Mouse (Mus musculus) layer of hippocampus, adult 8-10 months (tissue): ENCODE data around the gene Ing5. TPM values are rescaled to one million over a fixed set of nuclear protein-coding genes. Genes with fewer than 3 reads are reported as not detected.
"Not testable (repeated sequence)": the region's sequence is repeated elsewhere in the genome, so short reads cannot be mapped to it uniquely, and the experiment has no call there.

Experiments
- DNase-seq, 2 experiments: peaks; one replicate each; pipeline ENCODE4 v3.0.0; 2022; ENCODE audit warnings: low spot score in 2 of 2
- total RNA-seq, 4 experiments: library from RNA; stranded (reverse); gene quantifications; 2 replicates each; pipeline ENCODE4 v1.2.4; 2022

Gene Ing5
- total RNA-seq, 4 experiments from 2014 or later, result 15.0 to 16.0 (median 15.4) TPM

DNA sequence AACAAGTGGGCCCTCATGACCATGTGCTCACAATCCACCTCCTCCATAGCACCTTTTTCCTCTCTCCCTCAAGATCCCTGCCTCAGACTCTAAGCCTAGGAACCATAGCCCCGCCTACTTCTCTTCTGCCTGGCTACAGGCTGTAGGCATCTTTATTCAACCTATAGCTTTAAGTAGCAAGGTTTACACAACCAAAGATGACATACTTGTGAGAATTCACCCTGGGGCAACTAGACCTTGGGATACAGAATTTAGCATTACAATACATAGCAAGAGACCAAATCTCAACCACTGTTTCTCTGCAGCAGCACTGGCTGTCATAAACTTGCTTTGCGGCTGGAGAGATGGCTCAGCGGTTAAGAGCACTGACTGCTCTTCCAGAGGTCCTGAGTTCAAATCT is 6.2 kb downstream of the Ing5 start:
- DNase-seq, result no peak

DNA sequence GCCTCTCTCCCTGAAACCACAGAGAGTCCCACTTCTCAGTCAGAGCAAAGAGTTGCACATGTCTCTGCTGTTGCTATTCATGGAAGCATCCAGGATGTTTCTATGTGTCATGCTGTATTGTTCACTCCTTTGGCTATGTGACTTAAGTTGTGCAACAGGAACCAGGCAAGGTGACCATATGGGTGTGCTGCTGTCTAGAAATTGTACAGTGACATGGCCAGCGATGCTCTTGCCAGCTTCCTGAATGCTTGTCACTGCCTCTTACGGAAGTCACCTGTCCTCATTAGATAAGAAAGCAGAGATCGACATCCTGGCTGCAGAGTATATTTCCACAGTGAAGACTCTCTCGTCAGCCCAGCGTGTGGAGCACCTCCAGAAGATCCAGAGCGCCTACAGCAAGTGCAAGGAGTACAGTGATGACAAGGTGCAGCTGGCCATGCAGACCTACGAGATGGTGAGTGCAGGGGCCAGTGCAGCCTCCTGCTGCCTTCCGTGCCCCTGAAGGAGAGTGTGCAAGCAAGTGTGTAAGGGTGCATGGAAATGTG is 7.8 kb downstream of the Ing5 start:
- DNase-seq, result no peak

DNA sequence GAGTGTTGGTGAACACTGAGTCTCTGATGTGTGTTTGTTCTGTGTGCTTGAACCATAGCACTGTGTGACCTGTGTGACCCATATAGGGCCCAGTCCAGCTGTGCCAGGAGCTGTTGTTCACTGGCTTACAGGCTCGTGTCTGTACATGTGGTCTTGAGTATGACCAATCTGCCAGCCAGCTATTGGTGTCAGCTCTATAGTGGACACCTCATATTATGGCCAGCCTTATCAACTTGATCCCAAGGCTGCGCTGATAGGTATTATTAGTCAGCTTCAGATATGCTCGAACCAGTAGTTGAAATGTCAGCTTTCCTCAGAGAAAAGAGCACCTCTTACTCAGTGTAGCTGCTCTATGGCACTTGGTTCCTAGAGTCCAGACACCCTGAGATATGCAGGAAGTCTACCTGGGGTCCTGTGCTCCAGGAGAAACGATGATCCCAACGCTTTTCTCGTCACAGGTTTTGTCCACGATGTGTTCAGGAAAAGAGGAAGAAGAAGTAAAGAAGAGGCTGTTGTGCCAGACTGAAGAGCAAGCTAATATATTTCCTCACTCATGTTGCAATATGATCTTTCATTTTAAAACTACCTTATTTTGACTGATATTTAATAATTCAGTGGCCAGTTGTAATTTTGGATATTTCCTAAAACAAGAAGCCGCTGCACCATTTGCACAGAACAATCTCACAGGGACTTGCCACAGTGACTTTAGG is 14.2 kb downstream of the Ing5 start:
- no peak for DNase-seq

DNA sequence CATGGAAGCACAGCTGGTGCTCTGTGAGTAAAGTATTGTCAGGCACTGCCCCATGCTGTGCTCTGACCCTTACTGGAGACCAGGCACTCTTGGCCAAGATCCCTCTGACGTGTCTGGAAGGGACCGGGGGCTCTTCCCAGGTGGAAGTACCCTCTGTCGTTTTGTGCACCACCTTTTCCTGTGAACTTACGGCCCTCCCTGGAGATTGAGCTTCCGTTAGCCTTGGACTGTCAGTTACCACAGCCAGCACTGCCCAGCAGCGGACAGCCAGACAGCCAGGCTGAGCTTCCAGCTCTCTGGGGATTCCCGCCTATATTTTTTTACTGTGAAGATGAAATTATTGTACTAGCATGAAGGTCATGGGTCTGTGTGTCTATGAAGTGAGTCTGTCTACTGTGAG is 15.0 kb downstream of the Ing5 start:
- no peak for DNase-seq

DNA sequence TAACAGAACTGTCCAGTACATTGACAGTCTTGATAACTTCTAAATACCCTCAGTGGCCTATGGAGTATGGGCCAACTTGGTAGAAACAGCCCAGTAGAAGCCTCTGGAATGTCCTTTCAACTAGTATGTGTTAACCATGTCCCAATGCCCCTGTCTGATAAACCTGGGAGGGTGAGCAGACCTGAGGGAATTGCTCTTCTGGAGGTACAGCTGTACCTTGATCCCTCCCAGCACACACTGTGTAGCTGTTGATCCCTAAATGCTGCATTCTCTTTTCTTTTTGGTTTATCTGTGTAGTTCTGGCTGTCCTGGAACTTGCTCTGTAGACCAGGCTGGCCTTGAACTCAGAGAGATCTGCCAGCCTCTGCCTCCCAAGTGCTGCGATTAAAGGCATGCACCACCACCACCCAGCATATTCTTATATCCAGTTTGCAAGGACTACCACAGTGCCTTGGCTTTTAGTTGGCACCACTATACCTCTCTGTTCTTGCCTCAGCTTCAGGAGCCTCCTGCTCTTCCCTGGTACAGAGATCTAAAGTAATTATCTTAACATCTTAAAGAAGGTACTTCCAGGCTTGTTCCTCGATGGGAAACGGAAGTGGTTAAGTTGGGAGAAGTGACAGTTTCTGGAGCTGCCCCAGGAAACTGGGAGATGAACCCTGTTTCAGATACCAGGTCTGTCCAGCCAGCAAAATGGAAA is 20.2 kb downstream of the Ing5 start:
- DNase-seq, result no peak

DNA sequence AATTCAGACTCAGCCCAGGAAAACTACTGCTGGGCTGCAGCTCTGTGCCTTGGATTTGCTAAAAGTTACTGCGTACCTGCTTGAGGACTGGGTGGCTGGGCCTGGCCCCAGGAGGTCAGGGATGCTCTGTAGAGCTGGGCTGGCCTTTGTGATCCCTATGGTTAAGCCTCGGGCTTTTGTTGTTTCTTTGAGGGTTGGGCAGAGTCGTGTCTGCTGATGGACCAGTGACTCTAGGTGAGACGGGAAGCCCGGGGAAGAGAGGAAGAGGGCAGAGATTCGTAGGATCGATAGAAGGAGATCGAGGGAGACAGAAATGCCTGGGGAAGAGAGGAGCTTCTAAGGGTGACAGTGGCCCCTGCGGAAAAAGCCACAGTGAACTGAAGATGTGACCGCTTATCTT is 20.8 kb downstream of the Ing5 start, which contains the start of gene D2hgdh:
D2hgdh (plus strand) TSS at position 301 of the 400 bp plus-strand sequence.
- DNase-seq, result no peak

DNA sequence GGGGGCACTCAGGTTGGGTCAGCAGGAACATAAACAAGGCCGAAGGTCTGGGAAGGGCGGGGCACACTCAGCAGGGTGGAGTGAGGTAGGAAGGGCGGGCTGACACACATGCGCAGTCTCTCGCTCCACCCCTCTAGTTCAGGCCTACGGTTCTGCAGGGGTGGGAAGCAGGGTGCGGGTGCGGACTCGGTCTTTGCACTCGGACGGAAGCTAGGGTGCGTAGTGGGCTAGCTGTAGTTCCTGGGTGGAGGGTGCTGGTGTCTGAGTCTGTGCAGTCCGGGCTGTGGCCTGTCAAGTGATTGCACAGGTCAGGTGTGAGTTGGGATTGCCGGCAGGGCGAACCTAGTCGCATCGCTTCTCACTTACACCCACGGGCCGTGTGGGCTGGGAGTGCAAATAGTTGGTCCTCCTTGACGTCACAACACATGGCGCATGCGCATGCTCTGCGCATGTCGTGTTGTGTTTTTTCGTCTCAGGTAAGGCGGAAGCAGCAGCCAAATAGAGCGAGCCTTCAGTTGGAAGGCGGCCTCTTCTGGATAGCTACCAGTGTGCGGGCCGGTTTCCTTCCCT is 21.4 kb downstream of the Ing5 start:
- peak; percentile 95 to 96 for DNase-seq

DNA sequence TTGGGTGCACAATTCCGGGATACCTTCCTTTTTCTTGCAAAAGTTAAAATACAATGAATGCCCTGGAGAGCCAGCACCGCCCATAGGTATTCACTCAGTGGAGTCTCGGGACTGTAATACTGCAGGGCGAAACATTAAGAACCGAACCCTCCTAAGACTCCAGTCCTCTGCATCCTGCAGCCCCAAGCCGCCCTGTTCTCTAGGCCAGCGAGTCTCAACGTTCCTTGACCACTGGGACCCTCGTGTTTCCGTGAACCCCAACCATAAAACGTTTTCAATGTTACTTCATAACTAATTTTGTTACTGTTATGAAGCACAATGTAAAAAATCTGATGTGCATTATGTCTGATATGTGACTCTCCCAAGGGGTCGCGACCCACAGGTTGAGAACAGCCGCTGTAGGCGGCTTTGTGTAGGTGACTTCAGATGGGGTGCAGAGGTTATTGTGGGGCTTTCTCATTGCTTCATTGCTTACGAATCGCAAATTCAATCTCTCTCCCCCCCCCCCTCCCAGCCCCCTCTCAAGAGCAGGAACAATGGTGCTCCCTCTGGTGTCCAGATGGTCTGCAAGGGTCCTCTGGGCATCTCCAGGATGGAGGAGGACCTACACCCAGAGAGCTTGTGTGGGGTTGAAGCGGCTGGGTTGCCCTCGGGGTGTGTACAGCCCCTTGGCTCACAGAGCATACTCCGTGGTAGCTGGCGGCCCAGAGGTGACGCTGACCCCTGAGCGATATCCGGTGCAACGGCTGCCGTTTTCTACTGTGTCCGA is 22.2 kb downstream of the Ing5 start:
- no peak for DNase-seq

DNA sequence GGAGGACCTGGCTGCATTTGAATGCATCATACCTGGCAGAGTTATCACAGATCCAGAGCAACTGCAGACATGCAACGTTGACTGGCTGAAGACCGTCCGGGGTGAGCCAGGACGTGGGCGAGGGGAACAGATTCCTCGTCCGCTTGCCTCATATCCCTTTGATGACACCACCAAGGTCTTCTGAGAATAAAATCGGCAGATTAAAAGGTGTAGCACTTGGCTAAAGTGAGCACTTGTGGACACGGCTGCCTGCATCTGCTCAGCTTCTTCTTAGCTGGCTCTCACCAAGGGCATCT is 22.7 kb downstream of the Ing5 start:
- no peak for DNase-seq

DNA sequence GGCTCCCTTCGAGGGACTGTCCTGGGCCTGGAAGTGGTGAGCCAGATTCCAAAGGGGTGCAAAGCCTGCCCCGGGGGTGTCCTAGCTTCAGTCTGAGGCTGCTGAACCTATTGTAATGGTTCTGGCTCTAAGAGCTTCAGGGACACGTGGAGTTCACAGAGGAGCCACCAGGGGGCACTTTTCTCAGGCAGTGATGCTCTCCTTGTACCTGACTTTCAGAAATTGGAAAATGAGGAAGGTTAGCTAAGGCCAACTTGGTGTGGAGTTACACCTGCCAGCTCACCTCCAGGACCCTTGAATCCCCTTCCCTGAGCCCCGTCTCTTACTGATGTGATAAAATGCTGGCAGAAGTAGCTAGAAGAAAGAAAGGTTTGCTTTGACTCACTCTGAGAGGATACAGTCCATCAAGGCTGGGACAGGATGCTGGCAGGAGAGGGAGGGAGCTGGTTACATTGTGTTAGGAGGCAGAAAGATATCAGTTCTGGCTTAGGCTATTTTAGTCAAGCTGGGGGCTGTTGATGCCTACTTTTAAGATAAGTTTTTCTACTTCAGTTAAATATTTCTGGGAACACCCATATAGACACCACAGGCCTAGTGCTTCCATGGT is 29.1 kb downstream of the Ing5 start:
- DNase-seq, result not testable (repeated sequence)

DNA sequence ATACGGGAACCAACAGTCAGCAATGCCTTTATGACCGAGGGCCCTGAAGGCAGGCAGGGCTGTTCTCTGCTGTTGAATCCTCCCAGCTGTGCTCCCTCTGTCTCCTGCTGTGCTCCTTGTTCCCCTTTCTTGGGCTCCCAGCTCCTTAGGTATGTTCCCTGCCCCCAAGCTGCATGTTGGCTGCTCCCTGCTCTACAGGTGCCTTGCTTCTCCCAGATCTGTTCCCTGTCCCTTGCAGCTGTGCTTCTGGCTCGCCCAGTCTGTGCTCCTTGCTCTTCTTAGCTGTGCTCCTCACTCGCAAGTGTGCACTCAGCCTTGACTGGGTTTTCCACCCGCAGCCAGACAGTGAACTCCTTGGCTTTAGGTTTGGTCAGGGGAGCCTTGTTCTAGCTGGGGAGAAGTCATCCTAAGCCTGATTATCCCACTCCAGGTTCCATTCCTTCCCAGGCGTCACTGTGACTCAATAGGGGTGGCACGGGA is 30.9 kb downstream of the Ing5 start:
- no peak for DNase-seq

DNA sequence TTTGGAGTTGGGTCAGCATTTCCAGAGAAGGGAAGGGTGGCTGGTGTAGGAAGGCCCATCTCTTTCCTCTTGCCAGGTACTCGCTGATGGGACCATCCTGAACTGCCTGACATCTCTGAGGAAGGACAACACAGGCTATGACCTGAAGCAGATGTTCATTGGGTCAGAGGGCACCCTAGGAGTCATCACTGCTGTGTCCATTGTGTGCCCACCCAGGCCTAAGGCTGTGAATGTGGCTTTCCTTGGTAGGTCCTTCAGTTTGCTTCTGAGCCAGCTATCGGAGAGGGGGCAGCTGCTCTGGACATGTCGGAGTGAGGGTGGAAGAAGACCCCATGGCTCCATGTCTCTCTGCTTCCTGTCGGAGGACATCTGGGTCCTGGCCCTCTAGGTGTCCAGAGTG is 31.4 kb downstream of the Ing5 start:
- no peak for DNase-seq

DNA sequence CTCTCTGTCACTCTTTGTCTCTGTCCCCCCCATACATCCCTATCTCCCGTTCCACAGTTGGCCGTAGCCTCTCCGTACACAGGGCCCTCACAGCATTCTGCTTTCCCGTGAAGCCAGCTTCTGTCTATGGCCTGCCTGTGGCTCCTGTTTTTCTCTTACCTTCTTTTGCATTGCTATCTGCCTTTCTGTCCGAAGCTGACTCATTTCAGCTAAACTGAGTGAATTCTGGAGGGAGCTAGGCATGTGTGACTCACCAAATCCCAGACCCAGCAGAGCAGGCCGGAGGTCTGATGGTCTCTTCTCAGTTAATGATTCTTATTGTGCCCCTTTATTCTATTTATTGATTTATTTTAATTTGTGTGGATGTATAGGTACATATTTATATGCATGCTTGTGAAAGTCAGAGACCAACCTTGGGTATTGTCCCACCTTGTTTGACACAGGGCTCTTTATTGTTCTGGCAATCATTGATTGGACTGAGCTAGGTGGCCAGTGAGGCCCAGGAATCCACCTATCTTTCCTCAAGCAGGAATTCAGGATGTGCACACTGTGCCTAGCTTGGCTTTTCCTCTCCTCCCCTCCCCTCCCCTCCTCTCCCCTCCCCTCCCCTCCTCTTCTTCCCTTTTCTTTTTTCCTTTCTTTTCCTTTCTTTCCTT is 32.2 kb downstream of the Ing5 start:
- no peak for DNase-seq

DNA sequence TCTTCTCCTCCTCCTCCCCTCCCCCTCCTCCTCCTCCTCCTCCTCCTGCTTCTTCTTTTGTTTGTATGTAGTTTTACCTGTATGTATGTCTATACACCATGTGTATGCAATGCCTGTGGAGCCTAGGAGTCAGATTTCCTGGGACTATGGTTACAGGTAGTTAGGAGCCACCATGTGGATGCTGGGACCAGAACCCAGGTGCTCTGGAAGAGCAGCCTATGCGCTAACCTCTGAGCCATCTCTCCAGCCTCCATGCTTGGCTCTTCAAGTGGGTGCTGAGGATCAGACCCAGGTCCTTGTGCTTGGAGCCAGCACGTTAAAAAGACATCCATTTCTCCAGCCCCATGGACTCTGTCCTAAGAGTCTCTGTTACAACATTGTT is 32.8 kb downstream of the Ing5 start:
- DNase-seq, result no peak

DNA sequence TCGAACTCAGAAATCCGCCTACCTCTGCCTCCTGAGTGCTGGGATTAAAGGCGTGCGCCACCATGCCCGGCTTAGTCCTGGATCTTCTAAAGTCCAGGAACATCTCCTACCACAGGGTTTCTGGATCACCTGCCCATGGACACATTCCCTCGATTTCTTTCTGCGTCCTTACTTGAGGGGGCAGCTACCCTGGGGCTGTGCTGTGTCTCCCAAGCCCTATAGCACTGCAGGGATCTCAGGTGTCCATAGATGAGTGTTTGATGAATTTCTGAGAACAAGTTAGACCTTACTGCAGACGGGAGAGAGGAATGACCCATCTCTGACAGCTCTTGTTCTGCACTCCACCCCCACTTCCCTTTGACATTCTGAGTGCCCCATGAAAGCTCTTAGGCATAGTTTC is 33.6 kb downstream of the Ing5 start:
- DNase-seq, result no peak

DNA sequence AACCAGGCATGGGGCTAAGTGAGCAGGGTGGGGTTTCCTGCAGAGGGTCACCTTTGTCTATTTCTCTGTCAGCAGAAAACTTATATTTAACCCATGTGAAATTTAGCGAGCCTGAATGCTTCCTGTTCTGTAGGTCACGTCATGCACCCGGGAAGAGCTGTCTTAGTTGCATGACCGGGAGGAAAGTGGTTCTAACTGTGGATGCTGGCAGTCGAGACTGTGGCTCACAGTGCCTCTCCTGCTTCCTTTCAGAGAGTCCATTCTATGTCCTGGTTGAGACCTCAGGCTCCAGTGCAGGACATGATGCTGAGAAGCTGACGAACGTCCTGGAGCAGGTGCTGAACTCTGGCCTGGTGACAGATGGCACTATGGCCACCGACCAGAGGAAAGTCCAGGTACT is 34.8 kb downstream of the Ing5 start:
- DNase-seq, result not testable (repeated sequence)

DNA sequence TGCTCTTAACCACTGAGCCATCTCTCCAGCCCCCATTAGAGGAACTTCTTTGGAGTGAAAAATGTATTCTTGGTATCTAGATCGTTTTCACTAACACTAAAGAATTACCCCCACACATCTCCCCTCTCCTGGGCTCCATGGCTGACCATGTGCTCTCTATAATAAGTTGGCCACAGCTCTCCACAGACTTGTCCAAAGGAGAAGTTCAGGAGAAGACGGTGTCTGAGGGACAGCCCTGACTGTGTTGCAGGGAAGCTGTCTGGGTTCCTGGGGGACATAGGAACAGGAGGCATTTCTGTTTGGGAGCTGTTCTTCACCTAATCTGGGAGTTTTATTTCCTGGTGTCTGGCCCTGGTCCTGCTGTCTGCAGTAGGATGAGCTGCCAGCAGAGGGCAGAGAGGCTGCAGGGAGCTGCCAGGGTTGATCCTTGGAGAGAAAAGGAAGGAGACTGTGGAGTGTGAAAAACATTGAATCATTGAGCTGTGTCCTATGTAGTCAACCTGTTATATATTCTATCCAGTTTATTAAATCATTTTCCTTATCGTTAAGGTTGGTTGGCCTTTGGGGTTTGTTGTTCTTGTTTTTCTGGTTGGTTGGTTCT is 42.1 kb downstream of the Ing5 start:
- DNase-seq, result not testable (repeated sequence)

DNA sequence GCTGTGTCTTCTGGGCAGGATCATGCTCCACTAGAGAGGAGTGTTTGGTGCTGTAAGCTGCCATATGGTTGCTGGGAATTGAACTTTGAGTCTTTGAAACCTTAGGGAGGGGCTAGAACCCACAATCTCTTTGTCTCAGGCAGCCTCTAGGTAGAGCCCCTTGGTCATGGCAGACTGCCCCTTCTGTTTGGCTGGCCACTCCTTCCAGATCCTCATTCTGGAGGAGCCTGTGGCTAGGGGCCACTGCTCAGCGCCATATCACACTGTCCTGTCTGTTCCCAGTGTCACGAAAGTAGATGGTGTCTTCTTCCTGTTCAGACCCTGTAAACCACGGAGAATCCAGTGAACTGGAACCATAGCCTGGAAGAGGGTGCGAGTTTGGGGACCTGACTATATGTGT is 52.0 kb downstream of the Ing5 start:
- not testable (repeated sequence) for DNase-seq

DNA sequence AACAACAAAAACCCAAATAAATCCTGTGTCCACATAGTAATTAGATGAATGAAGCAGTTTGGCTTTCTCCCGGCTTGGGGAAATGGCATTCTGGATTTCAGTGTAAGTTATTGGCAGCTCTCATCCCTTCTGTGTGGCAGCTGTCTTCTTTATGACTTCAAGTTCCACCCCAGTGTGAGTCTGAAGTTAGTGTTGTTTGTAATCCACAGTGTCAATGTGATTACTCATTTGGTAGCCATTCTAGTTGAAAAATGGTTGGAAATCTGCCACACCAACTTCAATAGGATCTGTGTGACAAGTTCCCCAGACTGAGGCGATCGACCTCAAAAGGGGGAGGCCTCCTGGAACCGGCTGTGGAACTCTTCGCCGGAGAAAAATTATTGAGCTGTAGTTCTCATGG is 53.6 kb downstream of the Ing5 start:
- DNase-seq, result no peak

DNA sequence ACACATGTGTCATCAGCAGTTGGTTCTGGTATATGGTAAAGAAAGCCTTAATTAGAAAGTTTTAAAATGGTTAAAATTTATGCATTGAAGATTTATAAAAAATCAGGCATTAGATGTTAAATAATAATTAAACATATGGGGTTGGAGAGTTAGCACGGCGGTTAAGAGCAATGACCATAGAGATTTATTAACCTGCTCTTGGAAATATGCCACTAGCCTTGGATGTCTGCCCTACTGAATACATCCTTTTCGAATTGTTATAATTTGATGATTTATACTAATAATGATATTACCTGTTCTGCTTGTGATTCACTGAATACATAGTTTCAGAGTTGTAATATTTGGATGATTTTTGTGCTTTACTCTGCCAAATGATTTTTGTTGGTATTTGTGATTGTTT is 54.2 kb downstream of the Ing5 start:
- DNase-seq, result no peak
